Mouse (Mus musculus) gastrocnemius, postnatal 10 days (tissue): ENCODE data around the gene Lcn8. TPM values are rescaled to one million over a fixed set of nuclear protein-coding genes. Genes with fewer than 3 reads are reported as not detected.

Experiments
- DNase-seq: peaks from one replicate; pipeline ENCODE4 v3.0.0; 2021; ENCODE audit warnings: mixed read lengths
- long read RNA-seq, 2 experiments: library from polyadenylated mRNA; stranded (forward); transcript quantifications; one replicate each; pipeline ENCODE4 v2.0.0; 2021
- total RNA-seq, 2 experiments: library from RNA; stranded (reverse); gene quantifications; 2 replicates each; pipeline ENCODE4 v1.2.3; 2021

Lcn8 gene
- total RNA-seq = 10 to 100 TPM; 27.7 to 36.4 TPM
- long read RNA-seq, experiment 1, partial matches to known transcripts = 44 of 44 reads
- long read RNA-seq, experiment 1, other reads (novel, unspliced or antisense) = 0 of 44 reads
- long read RNA-seq, experiment 2, partial matches to known transcripts = 65 of 69 reads
- long read RNA-seq, experiment 2, other reads (novel, unspliced or antisense) = 3 of 69 reads

GRCm38 (mm10) chr2:25652902-25653301 is at the start of gene Lcn8:
Gene Lcn8 (plus strand): TSS chr2:25653120.
- no peak for DNase-seq

- peak; percentile 89 for DNase-seq
Observed at GRCm38 (mm10) chr2:25607761-25608622, 44.9 kb upstream of the Lcn8 start, which contains the start of gene Rabl6. Gene Rabl6 (minus strand): TSS chr2:25608521.

GRCm38 (mm10) chr2:25608671-25609070 is 44.2 kb upstream of the Lcn8 start:
- DNase-seq = no peak

GRCm38 (mm10) chr2:25616398-25616797 is 36.5 kb upstream of the Lcn8 start:
- no peak for DNase-seq

- DNase-seq = no peak
Observed at GRCm38 (mm10) chr2:25617578-25617977, 35.3 kb upstream of the Lcn8 start, which contains the start of gene Ccdc183. Gene Ccdc183 (minus strand): TSS chr2:25617678.

GRCm38 (mm10) chr2:25620386-25620785 is 32.5 kb upstream of the Lcn8 start:
- no peak for DNase-seq

GRCm38 (mm10) chr2:25620852-25621228 is 32.1 kb upstream of the Lcn8 start:
- no peak for DNase-seq

GRCm38 (mm10) chr2:25621229-25622200 is 31.4 kb upstream of the Lcn8 start, which contains the start of gene Tmem141:
Gene Tmem141 (minus strand): TSS chr2:25622005.
- peak; percentile 86 for DNase-seq

- no peak for DNase-seq
Observed at GRCm38 (mm10) chr2:25625986-25626385, 26.9 kb upstream of the Lcn8 start.

- DNase-seq = no peak
Observed at GRCm38 (mm10) chr2:25627811-25628210, 25.1 kb upstream of the Lcn8 start, which contains the start of gene Fcna. Gene Fcna (minus strand): TSS chr2:25628030.

- no peak for DNase-seq
Observed at GRCm38 (mm10) chr2:25628738-25629137, 24.2 kb upstream of the Lcn8 start.

GRCm38 (mm10) chr2:25633616-25634015 is 19.3 kb upstream of the Lcn8 start:
- no peak for DNase-seq

GRCm38 (mm10) chr2:25634046-25634445 is 18.9 kb upstream of the Lcn8 start:
- DNase-seq = no peak

GRCm38 (mm10) chr2:25639890-25640289 is 13.0 kb upstream of the Lcn8 start:
- peak; percentile 61 for DNase-seq

- DNase-seq = no peak
Observed at GRCm38 (mm10) chr2:25654502-25654901, 1.6 kb downstream of the Lcn8 start.

GRCm38 (mm10) chr2:25656691-25657090 is 3.8 kb downstream of the Lcn8 start:
- peak; percentile 32 for DNase-seq

- DNase-seq = no peak
Observed at GRCm38 (mm10) chr2:25657246-25657645, 4.3 kb downstream of the Lcn8 start.

- no peak for DNase-seq
Observed at GRCm38 (mm10) chr2:25657652-25658051, 4.7 kb downstream of the Lcn8 start, which contains the start of gene Lcn5. Gene Lcn5 (plus strand): TSS chr2:25657952.

GRCm38 (mm10) chr2:25660279-25660678 is 7.4 kb downstream of the Lcn8 start:
- no peak for DNase-seq

- DNase-seq = no peak
Observed at GRCm38 (mm10) chr2:25661245-25661970, 8.5 kb downstream of the Lcn8 start.

GRCm38 (mm10) chr2:25663511-25663910 is 10.6 kb downstream of the Lcn8 start:
- peak; percentile 60 for DNase-seq
